Mouse (Mus musculus) thymus, postnatal 4 days (tissue): ENCODE measurements around the gene Mroh8.
"Not testable (repeated sequence)": the region's sequence is repeated elsewhere in the genome, so short reads cannot be mapped to it uniquely, and the experiment has no call there.

Source experiments
- DNase-seq: peaks from one replicate; pipeline ENCODE4 v3.0.0; 2021

The Mroh8 gene

DNA sequence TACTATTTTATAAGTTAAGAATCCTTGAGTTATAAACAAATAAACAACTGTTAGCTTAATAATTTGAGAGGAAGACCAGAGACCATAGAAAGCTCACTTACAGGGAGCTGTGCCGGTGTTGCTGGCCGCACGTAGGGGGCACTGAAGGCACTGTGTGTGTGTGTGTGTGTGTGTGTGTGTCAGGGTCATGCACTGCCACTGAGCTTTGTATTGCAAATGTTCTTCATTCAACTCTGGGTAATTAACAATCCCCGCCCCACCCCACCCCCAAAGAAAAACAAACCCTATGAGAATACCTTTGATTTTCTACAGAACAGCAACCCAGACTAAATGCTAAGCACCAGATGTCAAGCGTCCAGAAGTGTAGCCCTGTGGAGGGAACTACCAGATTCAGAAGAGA, 92.8 kb downstream of the Mroh8 start:
- no peak for DNase-seq

DNA sequence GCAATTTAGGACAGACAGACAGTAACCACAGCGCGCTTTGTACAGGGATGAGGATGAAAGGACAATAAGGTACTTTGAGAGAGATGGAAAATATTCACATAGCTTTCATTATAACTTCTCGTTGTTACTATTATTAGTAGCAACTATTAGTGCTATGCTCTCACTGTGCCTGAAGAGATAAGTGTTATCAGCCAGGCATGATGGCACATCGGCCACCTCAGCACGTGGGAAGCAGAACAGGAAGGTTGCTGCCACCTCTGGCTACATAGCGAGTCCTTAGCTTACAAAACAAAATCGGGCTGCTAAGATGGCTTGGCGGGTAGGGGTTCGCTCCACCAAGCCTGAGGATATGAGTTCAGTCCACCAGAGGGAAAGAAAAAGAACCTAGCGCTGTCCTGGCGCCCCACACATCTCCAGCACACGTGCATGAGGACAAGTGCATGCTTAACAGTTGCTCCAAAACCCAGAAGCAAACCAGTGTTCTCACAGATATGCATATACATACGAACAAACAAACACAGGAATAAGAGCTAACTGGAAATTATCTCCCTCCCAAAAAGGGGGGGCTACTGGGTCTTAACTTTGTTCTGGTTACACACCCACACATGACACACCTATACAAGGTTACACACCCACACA, 94.2 kb downstream of the Mroh8 start:
- no peak for DNase-seq

DNA sequence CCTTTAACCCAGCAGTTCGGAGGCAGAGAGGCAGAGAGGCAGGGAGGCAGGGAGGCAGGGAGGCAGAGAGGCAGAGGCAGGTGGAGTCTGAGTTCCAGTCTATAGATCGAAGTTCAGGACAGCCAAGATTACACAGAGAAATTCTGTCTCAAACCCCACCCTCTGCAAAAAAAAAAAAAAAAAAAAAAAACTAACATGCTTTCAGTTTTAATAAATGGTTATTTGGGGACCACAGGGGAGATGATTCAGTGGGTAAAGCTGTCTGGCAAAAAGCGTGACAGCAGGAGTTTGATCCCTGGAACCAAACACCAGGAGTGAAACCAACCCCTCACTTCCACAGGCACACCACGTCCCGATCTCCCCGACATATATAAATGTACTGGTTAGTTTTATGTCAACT, 101.2 kb downstream of the Mroh8 start:
- DNase-seq = no peak

DNA sequence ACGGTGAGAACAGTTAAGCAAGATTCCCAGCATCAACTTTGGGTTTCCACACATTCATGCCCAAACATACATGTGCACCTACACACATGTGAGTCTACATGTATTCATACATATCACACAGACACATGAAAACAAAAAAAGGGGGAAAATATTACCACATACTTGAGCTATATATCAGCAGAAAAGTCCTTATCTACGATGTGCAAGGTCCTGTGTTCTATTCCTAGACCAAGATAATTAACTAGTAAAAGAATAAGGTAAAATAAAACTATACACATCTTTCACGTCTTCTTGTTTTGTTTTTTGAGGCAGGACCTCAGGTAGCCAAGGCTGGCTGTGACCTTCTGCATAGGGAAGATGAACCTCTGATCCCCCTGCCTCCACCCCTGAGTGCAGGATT, 103.1 kb downstream of the Mroh8 start:
- no peak for DNase-seq

DNA sequence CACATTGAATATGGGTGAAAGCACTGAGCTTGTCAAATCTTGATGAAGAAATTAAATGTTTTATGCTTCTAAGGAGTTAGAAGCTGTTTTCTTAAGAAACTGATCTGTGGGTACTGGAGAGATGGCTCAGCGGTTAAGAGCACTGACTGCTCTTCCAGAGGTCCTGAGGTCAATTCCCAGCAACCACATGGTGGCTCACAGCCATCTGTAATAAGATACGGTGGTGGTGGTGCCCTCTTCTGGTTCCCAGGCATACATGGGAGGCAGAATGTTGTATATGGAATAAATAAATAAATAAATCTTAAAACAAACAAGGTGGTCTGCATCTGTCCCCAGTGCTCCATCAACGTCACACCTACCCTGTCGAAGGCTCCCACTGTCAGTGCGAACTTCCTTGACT, 104.9 kb downstream of the Mroh8 start:
- no peak for DNase-seq

DNA sequence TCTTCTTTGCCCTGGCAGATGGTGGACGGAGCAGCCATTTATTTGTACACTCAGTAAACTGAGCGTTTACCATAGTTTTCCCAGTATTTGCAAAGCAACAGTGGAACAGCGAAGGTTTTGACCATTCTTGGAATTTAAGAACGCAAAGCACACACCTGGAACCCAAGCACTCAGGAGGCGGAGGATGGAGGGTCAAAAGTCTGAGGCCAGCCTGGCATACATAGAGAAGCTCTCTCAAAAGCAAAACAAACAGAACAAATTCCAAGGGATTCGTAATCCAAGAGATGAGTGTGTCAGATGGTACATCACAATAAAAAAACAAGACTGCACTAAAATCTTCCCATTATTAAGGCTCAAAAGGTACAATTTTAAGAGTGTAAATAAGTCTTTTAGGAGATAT, 105.8 kb downstream of the Mroh8 start:
- no peak for DNase-seq

DNA sequence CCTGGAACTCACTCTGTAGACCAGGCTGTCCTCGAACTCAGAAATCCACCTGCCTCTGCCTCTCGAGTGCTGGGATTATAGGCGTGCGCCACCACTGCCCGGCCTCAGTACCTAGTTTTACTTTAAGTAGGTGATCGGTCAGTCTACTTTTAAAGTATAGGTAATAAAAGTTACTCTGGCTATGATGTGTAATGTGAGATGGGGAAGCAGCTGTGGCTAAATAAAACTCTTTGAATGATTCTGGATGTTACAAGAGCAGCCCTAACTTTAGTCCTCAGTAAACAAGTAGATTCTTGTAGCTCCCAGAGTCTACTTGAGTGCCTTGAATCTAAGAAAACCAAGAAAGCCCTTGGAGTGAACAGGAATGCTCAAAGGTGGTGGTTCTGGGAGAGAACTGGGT, 106.4 kb downstream of the Mroh8 start:
- no peak for DNase-seq

DNA sequence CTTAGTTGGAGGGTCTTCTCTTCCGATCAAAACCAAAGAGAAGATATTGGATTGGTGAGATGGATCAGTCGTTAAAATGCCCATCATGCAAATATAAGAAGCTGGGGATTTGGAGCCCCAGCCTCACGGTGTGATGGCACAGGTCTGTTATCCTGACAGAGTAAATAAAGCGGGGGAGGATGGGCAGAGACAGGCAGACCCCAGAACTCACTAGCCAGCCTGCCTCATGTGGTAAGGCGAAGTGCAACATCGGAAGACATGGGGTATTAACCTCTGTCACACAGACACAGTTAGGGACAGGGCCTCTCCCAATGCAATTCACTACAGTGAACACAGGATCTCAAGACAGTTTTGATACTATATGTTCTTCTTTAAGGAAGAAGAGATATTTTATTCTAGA, 108.7 kb downstream of the Mroh8 start:
- DNase-seq = no peak

DNA sequence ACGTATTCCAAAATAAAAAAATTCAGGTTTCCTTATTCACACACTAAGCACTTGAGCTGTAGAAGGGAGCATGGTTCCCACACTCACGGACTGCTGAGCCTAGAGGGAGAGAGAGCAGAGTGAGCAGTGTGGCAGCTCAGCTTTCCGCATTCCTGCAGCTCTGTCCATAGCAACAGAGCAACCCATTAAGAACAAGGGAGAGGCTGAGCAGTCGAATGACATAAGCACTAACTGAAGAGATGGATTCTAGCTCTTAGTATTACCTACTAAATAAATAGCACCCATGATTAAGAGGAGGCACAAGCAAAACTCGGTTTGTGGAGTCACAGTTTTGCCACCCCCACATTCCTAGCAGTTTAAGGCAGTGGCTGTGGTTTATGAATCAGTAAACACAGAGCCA, 109.2 kb downstream of the Mroh8 start:
- DNase-seq = no peak

DNA sequence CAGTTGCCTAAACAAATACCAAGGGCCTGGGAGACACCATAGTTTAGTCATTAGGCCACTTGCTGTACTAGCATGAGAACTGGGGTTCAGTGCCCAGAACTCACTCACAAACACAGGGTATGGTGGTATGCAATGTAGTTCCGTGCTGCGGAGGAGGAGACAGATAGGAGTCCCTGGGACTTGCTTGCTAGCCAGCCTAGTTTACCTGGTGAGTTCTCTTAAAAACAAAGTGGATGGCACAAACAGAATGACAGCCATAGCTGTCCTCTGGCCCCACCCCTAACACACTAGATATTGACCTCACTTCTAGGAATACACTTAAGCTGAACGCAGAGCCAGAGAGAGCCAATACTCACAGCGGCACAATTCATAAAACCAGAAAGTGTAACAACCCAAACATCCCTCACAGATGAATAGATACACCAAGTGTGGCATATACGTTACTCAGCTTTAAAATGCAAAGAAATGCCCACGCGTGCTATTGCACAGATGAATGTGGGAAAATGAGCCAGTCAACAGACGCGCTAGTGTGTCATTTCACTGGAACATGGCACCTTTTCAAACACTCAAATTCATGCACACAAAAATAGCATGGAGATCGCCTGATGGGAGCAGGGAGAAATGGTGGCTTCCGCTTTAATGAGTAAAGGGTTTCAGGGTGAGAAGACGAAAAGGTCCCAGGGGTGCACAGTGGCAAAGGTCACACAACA, 112.8 kb downstream of the Mroh8 start:
- DNase-seq = no peak

DNA sequence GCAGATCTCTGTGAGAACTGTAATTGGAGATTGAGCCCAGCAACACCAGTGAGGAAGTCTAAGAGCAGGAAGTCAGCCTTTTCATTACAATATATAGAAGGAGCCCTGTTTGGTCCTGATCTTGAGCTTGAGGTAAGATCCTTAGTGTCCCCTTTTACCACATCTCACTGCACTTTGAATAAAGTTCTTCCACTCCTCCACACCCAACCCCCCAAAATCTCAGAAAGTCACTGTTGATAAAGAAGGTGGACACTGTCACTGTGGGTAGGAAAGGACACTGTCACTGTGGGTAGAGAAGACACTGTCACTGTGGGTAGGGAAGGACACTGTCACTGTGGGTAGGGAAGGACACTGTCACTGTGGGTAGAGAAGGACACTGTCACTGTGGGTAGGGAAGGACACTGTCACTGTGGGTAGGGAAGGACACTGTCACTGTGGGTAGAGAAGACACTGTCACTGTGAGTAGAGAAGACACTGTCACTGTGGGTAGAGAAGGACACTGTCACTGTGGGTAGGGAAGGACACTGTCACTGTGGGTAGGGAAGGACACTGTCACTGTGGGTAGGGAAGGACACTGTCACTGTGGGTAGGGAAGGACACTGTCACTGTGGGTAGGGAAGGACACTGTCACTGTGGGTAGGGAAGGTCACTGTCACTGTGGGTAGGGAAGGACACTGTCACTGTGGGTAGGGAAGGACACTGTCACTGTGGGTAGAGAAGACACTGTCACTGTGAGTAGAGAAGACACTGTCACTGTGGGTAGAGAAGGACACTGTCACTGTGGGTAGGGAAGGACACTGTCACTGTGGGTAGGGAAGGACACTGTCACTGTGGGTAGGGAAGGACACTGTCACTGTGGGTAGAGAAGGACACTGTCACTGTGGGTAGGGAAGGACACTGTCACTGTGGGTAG, 113.8 kb downstream of the Mroh8 start:
- not testable (repeated sequence) for DNase-seq

DNA sequence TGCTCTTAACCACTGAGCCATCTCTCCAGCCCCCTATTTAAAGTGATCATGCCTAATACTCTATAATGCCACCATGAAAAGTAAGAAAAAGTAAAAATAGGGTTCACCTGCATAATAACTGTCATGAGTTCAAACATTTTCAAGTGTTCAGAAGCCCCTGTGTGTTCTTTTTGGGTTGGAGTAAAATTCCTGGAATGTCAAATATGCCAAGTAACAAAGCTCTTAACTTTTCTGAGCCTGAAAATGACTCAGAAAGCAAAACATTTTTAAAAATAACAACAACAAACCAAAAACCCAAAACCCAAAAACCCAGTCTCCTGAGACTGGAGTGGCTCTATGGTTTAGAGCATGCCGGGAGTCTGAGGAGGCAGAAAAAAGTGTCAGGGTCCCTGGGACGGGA, 115.2 kb downstream of the Mroh8 start:
- no peak for DNase-seq
